Mouse (Mus musculus): ENCODE measurements around the gene Rab11fip2.

The Rab11fip2 gene

DNA sequence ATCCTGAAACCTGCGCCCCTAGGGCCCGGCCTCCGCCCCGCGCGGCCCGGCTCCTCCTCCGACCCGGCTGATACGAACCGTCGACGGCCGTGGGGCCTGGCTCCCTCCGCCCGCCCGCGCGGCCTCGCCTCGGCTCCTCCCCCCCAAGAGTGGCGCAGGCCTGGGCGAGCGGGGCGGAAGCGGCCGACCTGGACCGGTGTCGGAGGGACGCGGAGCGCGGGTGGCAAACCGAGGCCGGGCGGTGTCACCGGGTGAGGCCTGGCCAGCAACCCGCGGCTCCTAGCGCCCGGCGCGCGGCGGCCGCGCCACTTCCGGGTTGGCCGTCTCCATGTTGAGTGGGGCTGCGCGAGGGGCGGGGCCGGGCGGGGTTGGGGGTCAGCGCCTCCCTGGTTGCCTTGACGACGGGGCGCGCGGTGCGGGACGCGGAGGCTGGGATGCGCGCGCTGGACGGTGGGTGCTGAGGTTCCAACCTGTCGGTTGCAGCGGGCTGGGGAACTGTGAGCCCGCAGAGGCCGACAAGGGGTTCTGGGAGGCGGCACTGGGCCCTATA is at the start of gene Rab11fip2:
TSS of gene Rab11fip2 (minus strand) at position 333 of the 550 bp plus-strand sequence.
- DNase-seq (ENCODE audit: low read depth, low spot score), result peak; percentile 91

DNA sequence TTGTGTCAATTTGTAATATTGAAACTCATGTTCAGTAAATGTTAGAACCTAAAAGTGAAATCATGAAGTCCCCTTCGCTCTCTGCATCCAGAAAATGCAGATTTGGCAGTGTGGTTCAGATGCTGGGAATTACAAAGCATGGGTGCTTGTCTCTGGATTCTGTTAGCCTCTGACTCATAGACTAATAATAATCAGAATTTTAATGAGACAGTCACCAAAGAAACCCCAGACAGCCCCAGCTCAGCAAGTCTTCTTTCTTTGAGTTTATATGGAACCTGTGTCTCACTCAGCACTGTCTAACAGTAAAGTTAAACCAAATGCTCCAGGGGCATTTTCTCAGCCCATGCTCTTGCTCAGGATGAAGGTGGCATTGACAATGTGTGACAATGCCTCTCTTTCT is 38.1 kb upstream of the Rab11fip2 start:
- no peak for DNase-seq (ENCODE audit: low read depth, low spot score)

GRCm38 (mm10) chr19:59954936-59955335 is 11.5 kb upstream of the Rab11fip2 start:
- no peak for DNase-seq (ENCODE audit: low read depth, low spot score)

GRCm38 (mm10) chr19:59949731-59950130 is 6.3 kb upstream of the Rab11fip2 start:
- no peak for DNase-seq (ENCODE audit: low read depth, low spot score)

DNA sequence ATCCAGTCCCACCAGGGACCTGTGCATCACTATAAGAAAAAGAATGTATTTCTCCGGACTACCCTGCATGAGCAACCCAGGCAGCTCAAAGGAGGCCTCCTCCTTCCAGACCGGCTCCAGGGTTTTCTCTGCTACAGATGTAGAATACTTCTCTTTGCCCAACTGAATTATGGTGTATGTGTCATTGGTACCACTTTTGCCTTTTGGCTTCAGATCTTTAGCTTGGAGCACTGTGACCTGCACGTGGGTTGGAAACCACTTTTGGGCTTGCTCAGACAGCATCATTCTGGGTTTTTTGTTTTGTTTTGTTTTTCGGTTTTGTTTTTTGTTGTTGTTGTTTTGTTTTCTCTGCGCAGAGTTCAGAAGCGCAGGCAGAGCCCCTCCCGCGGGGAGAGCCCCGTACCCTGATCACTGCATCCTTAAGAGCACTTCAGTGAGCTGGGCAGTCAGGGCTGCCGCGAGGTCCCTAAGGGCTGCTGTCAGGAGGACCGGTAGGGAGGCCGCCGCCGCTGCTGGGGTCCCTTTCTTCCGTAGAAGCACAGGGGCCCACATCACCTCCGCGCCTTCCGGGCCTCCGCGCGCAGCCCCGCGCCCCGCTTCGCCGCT is 635 bp downstream of the Rab11fip2 start:
- DNase-seq (ENCODE audit: low read depth, low spot score), result peak; percentile 14

- no peak for DNase-seq (ENCODE audit: low read depth, low spot score)
Measured at GRCm38 (mm10) chr19:59939711-59940110, 3.7 kb downstream of the Rab11fip2 start.

DNA sequence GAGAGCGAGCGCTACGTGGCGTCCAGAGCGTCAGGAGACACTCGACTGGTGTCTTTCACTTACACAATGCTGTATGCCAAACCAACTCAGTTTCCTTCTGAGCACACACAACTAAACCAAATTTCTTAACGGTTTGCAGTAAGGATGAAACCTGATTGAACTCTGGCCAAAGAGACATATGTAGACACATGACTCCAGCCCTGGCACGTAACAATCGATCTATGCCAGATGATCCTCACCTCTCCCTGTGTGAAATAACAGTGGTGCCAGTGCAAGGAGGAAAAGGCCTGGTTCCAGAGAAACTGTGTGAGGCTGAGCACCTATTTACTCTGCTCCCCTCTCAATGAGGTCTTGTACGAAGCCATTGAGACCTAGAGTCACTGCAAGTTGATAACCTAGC is 11.4 kb downstream of the Rab11fip2 start:
- DNase-seq (ENCODE audit: low read depth, low spot score), result no peak

GRCm38 (mm10) chr19:59928672-59929071 is 14.8 kb downstream of the Rab11fip2 start:
- no peak for DNase-seq (ENCODE audit: low read depth, low spot score)

- DNase-seq (ENCODE audit: low read depth, low spot score), result no peak
Measured at GRCm38 (mm10) chr19:59926125-59926524, 17.3 kb downstream of the Rab11fip2 start.

- no peak for DNase-seq (ENCODE audit: low read depth, low spot score)
Measured at GRCm38 (mm10) chr19:59920846-59921245, 22.6 kb downstream of the Rab11fip2 start.

GRCm38 (mm10) chr19:59917901-59918613 is 25.4 kb downstream of the Rab11fip2 start:
- DNase-seq (ENCODE audit: low read depth, low spot score), result no peak

DNA sequence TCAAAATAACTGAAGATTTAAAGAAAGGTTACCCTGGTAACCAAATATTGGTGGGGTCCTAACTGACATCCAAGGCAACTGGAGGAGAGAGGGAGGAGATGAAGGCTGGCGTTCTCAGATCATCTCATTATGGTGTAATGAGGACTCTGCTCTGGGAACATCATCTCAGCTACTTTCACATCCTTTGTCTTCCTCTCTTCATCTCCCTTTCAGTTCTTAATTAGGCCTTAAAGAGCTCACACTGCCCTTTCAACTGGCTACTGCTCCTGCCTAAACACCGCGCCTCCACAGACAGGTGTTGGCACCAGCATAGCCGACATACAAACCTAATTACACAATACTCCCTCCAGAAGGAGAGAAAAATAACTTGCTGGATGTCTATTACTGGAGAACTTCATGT is 31.9 kb downstream of the Rab11fip2 start:
- no peak for DNase-seq (ENCODE audit: low read depth, low spot score)

DNA sequence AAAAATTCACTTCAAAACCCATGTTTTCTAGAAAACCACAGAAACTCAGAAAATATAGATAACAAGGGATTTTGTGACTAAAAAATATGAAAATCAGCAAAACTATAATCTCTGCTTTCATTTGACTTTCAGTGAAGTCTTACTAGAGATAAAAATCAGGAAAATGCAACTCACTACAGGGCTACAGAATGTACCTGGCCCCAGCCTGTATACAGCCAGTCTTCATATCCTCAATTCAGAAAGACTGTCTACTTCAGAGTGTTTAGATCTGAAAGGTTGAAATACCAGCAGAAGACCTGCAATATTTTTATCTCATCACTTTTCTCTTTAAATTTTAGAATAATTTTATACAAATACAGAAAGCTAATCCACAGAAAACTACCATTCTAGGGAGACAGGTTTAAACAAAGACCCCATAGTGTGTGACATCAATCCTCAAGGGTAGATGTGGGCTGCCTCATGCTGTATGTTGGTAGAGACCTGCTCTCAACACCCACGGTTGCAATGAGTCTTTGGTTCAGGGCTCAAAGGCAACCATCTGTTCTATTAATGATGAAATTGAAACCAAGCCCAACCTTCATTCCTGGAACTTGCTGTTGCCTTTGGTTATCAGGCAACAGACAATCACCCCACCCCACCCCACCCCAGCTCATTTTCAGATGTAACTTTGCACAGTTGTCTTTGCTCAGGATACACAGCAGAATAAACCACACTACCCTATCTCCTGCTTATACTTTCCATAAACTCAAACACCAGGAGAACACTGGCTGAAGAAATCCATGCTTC is 38.0 kb downstream of the Rab11fip2 start:
- DNase-seq (ENCODE audit: low read depth, low spot score), result no peak

DNA sequence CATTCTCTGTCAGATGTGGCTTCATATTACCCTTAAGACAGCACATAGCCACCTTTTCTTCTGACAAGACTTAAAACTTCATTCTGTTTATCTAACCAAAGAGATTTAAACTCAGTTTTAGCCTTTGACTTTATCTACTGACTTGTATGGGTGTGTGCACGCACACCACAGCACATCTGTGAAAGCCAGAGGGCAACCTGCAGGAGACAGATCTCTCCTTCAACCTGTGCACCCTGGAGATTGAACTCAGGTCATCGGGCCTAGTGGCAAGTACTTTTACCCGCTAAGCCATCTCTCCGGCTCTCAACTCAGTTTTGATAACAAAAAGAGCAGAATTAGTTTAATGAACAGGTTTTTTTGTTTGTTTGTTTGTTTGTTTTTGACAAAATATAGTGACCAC is 43.5 kb downstream of the Rab11fip2 start:
- no peak for DNase-seq (ENCODE audit: low read depth, low spot score)

- DNase-seq (ENCODE audit: low read depth, low spot score), result no peak
Measured at GRCm38 (mm10) chr19:59898301-59898700, 45.2 kb downstream of the Rab11fip2 start.

- no peak for DNase-seq (ENCODE audit: low read depth, low spot score)
Measured at GRCm38 (mm10) chr19:59889383-59889782, 54.1 kb downstream of the Rab11fip2 start.

GRCm38 (mm10) chr19:59888846-59889245 is 54.6 kb downstream of the Rab11fip2 start:
- DNase-seq (ENCODE audit: low read depth, low spot score), result no peak

DNA sequence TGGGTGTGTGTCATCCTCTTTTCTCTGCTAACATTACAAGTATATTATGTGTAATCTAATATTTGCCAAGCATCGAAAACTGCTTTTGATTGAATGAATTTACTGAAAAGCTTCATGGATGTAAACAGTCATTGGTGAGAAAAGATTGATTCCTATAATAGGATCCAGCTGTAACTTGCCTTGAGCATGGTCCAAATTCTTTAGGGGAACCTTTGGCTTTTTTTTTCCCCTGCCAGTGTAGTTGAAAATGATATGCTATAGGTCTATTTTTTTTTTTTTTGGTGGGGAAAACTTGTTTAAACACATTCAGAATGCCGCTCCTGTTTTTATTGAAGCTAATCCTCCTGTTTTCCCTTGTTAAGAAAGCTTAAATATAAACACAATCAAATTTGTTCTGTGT is 55.6 kb downstream of the Rab11fip2 start:
- DNase-seq (ENCODE audit: low read depth, low spot score), result no peak

DNA sequence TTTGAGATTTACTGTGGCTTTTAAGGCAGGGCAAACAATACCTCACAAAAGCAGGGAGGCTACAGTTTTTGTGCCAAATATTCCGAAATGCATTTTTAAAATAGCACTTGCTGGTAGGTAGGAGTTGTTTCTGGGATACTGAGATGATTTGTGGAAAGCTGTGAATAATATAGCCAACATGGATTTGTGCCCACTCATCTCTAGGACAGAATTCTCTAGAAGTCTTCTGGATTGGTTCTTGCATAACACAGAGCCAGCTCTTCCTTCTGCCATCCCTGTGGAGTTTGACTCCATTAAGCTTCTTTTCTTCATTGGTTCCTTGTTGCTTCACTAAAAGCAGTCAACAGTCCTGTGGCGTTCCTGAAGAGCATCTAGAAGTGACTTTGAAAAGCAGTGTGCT is 58.2 kb downstream of the Rab11fip2 start:
- no peak for DNase-seq (ENCODE audit: low read depth, low spot score)

DNA sequence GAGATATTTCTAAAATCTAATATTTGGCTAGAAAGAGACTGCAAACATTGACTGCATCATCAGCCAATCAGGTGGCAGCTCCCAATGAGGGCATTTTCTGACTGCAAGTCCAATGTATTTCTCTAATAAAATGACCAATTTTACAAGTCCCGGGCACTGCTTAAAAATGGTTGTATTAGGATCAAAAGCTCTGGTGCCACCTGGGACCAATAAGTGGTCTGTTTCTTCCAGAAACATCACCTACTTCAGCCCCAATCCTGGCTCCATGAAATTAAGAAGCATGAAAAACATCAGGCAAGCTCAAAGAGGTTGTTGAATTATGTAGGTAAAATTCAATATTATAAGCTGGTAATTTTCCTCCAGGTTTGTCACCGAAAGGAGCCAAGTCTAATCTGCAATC is 66.2 kb downstream of the Rab11fip2 start:
- DNase-seq (ENCODE audit: low read depth, low spot score), result no peak

- DNase-seq (ENCODE audit: low read depth, low spot score), result no peak
Measured at GRCm38 (mm10) chr19:59866666-59867065, 76.8 kb downstream of the Rab11fip2 start.

DNA sequence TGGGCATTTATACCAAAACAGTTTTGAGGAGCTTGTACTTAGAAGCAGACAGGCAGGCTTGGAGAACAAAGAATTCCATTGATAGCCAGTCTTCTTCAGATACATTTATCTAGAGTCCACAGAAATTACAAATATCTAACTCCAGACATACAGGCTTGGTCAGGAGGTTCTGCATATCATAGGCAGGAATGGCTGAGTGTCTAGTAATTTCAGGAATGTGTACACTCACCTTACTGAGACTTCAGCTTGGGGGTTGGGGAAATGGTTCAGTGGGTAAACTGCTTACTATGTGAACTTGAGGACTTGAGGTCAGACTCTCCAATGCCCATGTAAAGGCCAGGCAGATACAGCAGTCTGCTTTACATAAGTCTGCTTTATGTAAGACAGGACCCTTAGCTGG is 81.0 kb downstream of the Rab11fip2 start:
- no peak for DNase-seq (ENCODE audit: low read depth, low spot score)

Measured in mesoderm, embryonic 11.5 days (tissue).